Mouse (Mus musculus) A20 (cell line): ENCODE measurements at regions not wholly inside any gene's neighbourhood (a gene's known extent, or its start where the extent isn't known, plus 50 kb on each side); places are given as distances from the start of the nearest gene placed in this dataset.
A peak's percentile ranks its signal among the peaks of the same experiment; 100 is the strongest.
"Not testable (repeated sequence)": the region's sequence is repeated elsewhere in the genome, so short reads cannot be mapped to it uniquely, and the experiment has no call there.

Experiments used
- DNase-seq: peaks from one replicate; pipeline ENCODE4 v3.0.0-alpha.2; 2011; ENCODE audit warnings: low read depth, low spot score

GRCm38 (mm10) chrX:126211196-126211595, 193.8 kb downstream of the Gm17267 start:
- not testable (repeated sequence) for DNase-seq

DNA sequence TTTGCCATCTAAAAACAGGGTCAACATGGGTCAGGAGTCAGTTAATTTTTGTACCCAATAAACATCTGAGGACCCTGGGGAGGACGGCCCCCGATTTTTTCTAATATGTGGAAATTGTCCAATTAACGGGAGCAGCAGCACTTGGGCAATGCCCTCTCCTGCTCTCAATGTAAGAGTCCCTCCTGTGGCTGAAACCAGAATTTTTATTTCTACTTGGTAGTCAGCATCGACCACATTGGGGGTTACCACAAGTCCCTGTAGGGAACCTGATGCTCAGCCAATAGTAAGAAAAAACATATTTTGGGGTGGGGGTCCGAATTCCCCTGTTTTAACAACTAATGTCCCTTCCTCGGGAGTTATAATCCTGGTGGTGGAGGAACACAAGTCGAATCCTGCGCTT, 205.9 kb downstream of the Gm17267 start:
- peak; percentile 10 for DNase-seq

DNA sequence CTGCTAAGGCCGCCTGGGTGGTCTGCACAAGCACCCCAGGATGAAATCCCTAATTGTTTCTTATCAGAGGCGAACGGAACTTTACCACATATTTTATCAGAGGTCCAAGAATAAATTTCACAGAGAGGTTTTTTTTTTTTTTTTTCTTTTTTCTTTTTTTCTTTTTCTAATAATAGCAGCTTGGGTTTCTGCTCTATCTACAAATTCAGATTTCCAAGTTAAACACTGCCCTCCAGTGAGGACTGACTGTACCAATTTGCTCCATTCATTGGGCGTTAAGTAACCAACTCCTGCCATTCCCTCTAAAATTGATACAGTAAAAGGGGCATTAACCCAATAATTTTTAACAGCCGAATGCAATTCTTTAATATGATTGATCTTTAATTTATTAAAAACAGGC, 207.0 kb downstream of the Gm17267 start:
- peak; percentile 2 for DNase-seq

DNA sequence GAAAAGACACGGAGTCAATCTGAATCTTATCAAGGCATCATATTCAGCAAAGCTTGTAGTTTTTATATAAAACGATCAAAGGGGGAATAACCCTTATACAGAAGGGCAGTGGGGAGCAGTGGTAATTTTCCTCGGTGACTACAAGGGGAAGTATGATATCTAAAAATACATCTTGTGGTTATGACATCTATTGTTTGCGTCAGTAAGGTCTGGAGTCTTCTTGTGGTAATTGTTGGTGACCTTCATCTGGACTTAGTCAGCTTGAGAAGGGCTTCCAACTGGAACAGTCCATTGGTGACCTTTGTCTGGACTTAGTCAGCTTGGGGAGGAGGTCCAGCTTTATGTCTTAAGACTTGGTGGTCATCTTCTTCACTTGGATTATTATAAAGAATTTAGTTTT, 208.9 kb downstream of the Gm17267 start:
- DNase-seq = peak; percentile 1
